Mouse (Mus musculus) c-Kit-positive CD71-positive TER-119-negative erythroid progenitor cells, embryonic 14.5 days (primary cell): Measurements from ENCODE around the gene Arl8a.
A peak's percentile ranks its signal among the peaks of the same experiment; 100 is the strongest.

Source experiments
- DNase-seq: peaks from one replicate; pipeline ENCODE4 v3.0.0-alpha.2; 2013; ENCODE audit warnings: low read depth

Gene Arl8a

GRCm38 (mm10) chr1:135199014-135199819 lies 52.6 kb downstream of the Arl8a start:
- DNase-seq, result peak; percentile 29

GRCm38 (mm10) chr1:135200400-135200799 lies 53.8 kb downstream of the Arl8a start:
- DNase-seq, result no peak

GRCm38 (mm10) chr1:135204196-135205126 lies 57.8 kb downstream of the Arl8a start:
- DNase-seq, result peak; percentile 69

- DNase-seq, result no peak
These were observed 58.6 kb downstream of the Arl8a start for GRCm38 (mm10) chr1:135205257-135205656.
